Mouse (Mus musculus) liver, postnatal 0 days (tissue): ENCODE results near the gene Asprv1.

Experiments used
- CTCF ChIP-seq: sonication (generic); IDR thresholded peaks from 2 replicates; pipeline ENCODE4 v1.5.1; 2016; ENCODE audit warnings: antibody characterized with exemption, low read depth
- EP300 ChIP-seq: IDR thresholded peaks from 2 replicates; pipeline ENCODE4 v1.6.1; 2016; ENCODE audit warnings: antibody characterized with exemption, low read depth, mild to moderate bottlenecking

GRCm38 (mm10) chr6:86579066-86579784 lies 48.7 kb upstream of the Asprv1 start:
- no peak for TF ChIP-seq CTCF
- TF ChIP-seq EP300, result no peak
